Mouse (Mus musculus) E14TG2a.4 (cell line): ENCODE measurements around the gene Lamc2.

ENCODE experiments used
- CTCF ChIP-seq: conservative IDR thresholded peaks from 2 replicates; pipeline ENCODE4 v1.5.1; 2014; ENCODE audit warnings: low read length
- POU5F1 ChIP-seq: IDR thresholded peaks from 2 replicates; pipeline ENCODE4 v1.6.1; 2014; ENCODE audit warnings: low read length, borderline replicate concordance

DNA sequence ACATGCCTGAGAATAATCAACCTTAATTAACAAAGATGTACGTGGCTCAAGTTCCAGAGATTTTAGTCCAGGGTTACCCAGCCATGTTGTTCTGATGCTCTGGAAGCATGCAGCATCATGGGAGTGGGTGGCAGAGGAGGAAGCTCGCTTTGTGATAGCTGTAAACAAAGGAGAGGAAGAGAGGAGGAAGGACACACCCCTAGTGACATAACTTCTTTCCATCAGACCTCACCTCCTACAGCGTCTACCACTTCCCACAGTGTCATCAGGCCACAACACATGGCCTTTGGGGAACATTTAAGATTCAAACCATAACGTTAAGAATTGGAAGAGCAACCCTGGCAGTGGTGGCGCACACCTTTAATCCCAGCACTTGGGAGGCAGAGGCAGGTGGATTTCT, 98.5 kb downstream of the Lamc2 start:
- no peak for TF ChIP-seq CTCF
- no peak for TF ChIP-seq POU5F1
